In the genomic region with DNA sequence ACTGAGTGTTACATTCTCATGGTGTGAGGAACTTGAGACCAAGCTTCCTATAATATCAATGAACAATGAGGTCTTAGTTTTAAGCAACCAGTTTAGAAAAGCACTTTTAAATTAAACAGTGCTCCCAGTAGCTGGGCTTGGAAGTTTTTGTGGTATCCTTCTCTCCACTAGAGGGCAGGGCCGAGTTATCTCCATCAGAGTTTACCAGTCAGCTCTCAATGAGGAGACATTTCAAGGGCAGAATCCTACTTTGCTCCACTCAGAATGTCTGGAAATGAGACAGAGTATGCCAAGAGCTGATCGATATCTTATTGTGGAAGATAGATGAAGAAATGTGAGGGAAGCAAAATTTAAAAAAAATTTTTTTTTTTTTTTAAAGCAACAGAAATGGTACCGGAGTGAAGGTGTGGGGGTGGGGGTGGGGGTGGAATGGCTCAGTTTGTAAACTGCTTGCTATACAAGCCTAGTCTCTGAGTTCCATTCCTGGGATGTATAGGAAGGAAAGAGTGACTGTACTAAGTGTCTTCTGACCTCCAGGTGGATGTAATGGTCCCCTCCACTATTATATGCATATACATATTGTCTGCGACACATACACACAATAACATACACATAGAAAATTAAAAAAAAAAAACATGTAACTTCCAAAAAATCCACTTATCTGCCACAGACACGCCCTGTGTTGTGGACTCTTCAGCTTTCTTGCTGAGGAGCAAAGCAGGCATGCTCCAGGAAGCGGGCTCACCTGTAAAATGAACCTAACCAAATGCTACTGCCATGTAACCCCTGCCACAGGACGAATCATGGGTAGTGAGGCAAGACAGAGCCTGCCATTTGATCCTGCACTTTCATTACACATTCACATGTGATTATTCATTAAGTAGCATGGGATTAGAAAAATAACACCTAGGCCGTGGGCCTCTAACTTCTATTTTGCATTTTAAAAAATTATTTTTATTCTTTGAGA, we compare ENCODE assay signal across 9 mouse cellular contexts.
DNase-seq lines count a peak whose midpoint lies in the region; ATAC-seq lines count a peak whose summit lies in the region.
"Had no signal": no experiment of that assay in that cellular context is flagged by ENCODE, and none has a peak within 500 bp of the region (broad histone marks: within the 10 kb centered on the region; RNA-seq: fewer than 3 reads in every experiment).

No protein-coding gene starts in this region.

- H3K36me3 ChIP-seq in forebrain, embryonic 10.5 days (replicated peaks) = no peaks in the 10 kb centered on the region
- H3K36me3 ChIP-seq in hindbrain, embryonic 11.5 days (ENCODE audit: control insufficient read depth, insufficient read depth, low read length) = no peaks in the 10 kb centered on the region

- H3K9ac ChIP-seq in hindbrain, embryonic 11.5 days (ENCODE audit: low read depth, low read length) = no peak overlapping the region

- no peak overlapping the region for H3K4me3 ChIP-seq in forebrain, embryonic 10.5 days
- no peak overlapping the region for H3K4me3 ChIP-seq in hindbrain, embryonic 11.5 days (ENCODE audit: low read depth, low read length)
- H3K4me3 ChIP-seq: erythroblast, embryonic 14.5 days had no signal

- no peak overlapping the region for H3K27ac ChIP-seq in forebrain, embryonic 10.5 days
- no peak overlapping the region for H3K27ac ChIP-seq in hindbrain, embryonic 11.5 days (ENCODE audit: low read depth, low read length)

- H3K27me3 ChIP-seq in forebrain, embryonic 10.5 days (ENCODE audit: poor library complexity, severe bottlenecking) = no peaks in the 10 kb centered on the region
- no peaks in the 10 kb centered on the region for H3K27me3 ChIP-seq in hindbrain, embryonic 11.5 days (ENCODE audit: control insufficient read depth, insufficient read depth, low read length)

- H3K4me2 ChIP-seq in hindbrain, embryonic 11.5 days (replicated peaks; ENCODE audit: low read depth, low read length) = no peak overlapping the region

- no peaks in the 10 kb centered on the region for H3K9me3 ChIP-seq in forebrain, embryonic 10.5 days
- H3K9me3 ChIP-seq in hindbrain, embryonic 11.5 days (ENCODE audit: control insufficient read depth, low read length) = no peaks in the 10 kb centered on the region

- WGBS in forebrain, embryonic 10.5 days = 72% methylated on average over 8 of the region's 8 CpGs
- 66% methylated on average over 8 of the region's 8 CpGs for WGBS in hindbrain, embryonic 11.5 days

- peak; percentile 82 for ATAC-seq in hindbrain, embryonic 11.5 days (ENCODE audit: low FRiP score)

- DNase-seq in MEL-GATA-1-ER (ENCODE audit: extremely low read depth, low read depth) = peak; percentile 42
- peak; percentile 40 for DNase-seq in brain, embryonic 18.5 days (ENCODE audit: low read depth, low spot score)
- DNase-seq in forebrain, embryonic 10.5 days (ENCODE audit: extremely low spot score, low spot score) = peak; percentile 28
- DNase-seq in hindbrain, embryonic 11.5 days (ENCODE audit: low spot score) = peak; percentile 71
- peak; percentile 66 to 90 for DNase-seq in layer of hippocampus, adult 18-20 months (ENCODE audit: low spot score in 2 of 2)
- DNase-seq in lung, adult 18-20 months = peak; percentile 4 to 7
- DNase-seq in ovary, adult 18-20 months (ENCODE audit: low spot score) = peak; percentile 24
- no peak for DNase-seq in B cell, adult 2 months

- no peaks in the 10 kb centered on the region for H3K4me1 ChIP-seq in forebrain, embryonic 10.5 days
- no peaks in the 10 kb centered on the region for H3K4me1 ChIP-seq in hindbrain, embryonic 11.5 days (replicated peaks; ENCODE audit: control insufficient read depth, insufficient read depth, low read length)

Comparison
In these comparisons a context has a peak if more than half of its experiments do, and no peak if none do; other contexts are left out.
1. DNase-seq: peak in MEL-GATA-1-ER (single experiment), brain, embryonic 18.5 days (single experiment), forebrain, embryonic 10.5 days (single experiment), hindbrain, embryonic 11.5 days (single experiment), layer of hippocampus, adult 18-20 months (2 of 2), lung, adult 18-20 months (2 of 2) and ovary, adult 18-20 months (single experiment); none in B cell, adult 2 months (0 of 2).